Mouse (Mus musculus): ENCODE measurements around the gene Tox2. TPM values are rescaled to one million over a fixed set of nuclear protein-coding genes. Genes with fewer than 3 reads are reported as not detected.

Gene Tox2
- polyA plus RNA-seq, 1 experiment from 2014 or later: 22.9 TPM

DNA sequence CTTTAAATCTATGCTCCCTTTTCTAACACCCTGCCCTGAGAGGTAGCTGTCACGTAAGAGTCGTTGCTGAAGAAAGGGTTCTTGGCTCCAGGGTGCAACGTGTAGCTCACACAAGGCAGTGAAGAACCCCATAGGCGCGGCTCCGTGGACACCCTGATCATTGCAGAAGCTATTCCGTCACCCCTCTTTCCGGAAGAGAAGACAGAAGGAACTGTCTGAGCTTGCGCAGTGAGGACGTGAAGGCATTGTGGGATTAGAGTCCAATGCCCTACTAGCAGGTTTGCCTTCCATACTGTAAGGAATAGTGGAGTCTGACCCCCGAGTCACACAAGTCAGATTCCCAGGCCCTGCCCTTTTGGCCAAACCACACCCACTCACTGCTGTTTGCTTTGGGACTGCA lies 143.6 kb downstream of the Tox2 start:
- Histone ChIP-seq H3K4me1 (replicated peaks; ENCODE audit: control insufficient read depth, insufficient read depth, low read length) (peaks cover 6% of the 10 kb centered on the region; the same call in 1 of the 2 replicates), H3K9ac (replicated peaks; ENCODE audit: low read depth, low read length) (no peak overlapping the region), H3K4me2 (ENCODE audit: low read length) (no peak overlapping the region), H3K4me3 (replicated peaks; ENCODE audit: low read length) (no peak overlapping the region), H3K36me3 (ENCODE audit: control insufficient read depth, insufficient read depth) (no peaks in the 10 kb centered on the region), H3K27me3 (replicated peaks; ENCODE audit: control insufficient read depth, insufficient read depth, low read length) (peaks cover 16% of the 10 kb centered on the region; the same call in 1 of the 2 replicates), H3K27ac (ENCODE audit: low read length) (no peak overlapping the region), H3K9me3 (ENCODE audit: control insufficient read depth, low read length) (no peaks in the 10 kb centered on the region)
- WGBS: 84% methylated on average over 11 of the region's 11 CpGs
- no peak for ATAC-seq

DNA sequence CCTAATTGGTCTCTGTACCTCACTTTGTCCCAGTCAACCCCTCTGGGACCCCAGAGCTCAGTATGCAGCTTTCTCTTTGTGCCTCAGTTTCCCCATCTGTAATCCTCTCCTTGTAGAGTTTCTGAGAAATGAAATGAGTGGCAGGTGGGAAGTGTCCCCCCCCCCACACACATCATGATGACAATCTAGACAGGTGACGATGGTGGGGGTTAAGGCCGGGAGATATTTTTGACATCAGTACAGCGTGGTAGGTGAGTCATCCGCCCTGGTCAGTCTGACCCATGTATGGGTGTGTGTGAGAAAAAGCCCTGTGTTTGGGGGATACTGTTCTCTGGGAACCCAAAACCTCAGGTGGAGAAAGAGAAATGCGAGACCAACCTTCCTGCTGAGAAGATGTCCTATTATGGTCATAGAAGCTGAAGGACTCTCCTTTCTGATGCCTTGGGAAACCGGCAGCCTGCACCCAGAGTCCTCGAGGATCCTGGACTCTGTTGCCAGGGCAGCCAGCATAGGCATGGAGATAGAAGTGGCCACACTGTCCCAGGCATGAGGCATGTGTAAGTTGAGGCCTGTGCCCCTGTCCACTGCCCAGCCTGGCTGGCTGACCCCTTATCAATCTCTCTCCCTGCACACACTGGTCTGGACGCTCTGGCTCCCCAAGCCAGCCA lies 144.7 kb downstream of the Tox2 start:
- Histone ChIP-seq H3K4me2 (ENCODE audit: low read length) (no peak overlapping the region), H3K36me3 (ENCODE audit: control insufficient read depth, insufficient read depth) (no peaks in the 10 kb centered on the region), H3K27me3 (replicated peaks; ENCODE audit: control insufficient read depth, insufficient read depth, low read length) (peaks cover 9% of the 10 kb centered on the region; the same call in 1 of the 2 replicates), H3K9me3 (ENCODE audit: control insufficient read depth, low read length) (no peaks in the 10 kb centered on the region), H3K4me3 (replicated peaks; ENCODE audit: low read length) (no peak overlapping the region), H3K9ac (replicated peaks; ENCODE audit: low read depth, low read length) (no peak overlapping the region), H3K4me1 (replicated peaks; ENCODE audit: control insufficient read depth, insufficient read depth, low read length) (peaks cover 6% of the 10 kb centered on the region; the same call in 1 of the 2 replicates), H3K27ac (ENCODE audit: low read length) (no peak overlapping the region)
- WGBS: 84% methylated on average over 8 of the region's 8 CpGs
- no peak for ATAC-seq

DNA sequence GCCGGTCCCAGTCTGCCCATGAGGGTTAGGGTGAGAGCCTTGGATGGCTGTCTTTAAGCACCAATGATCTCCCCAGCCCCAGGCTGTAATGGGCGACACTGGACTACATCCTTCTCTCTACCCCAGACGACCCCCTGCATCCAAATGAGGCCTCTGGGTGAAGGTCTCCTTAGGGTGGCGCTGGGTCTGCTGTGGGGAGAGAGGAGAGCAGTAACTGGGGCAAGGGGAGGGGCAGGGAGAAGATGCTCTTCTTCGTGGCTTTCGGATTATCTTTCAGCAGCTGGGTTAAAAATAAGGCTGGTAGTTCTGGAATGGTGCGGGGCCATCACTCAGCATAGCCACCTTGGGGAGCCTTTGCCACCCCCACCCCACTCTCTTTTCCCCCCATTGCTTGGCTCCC lies 145.8 kb downstream of the Tox2 start:
- whole genome bisulfite sequencing: 75% methylated on average over 7 of the region's 7 CpGs
- no peaks in the 10 kb centered on the region for H3K9me3 ChIP-seq (ENCODE audit: control insufficient read depth, low read length)
- H3K4me1 ChIP-seq (replicated peaks; ENCODE audit: control insufficient read depth, insufficient read depth, low read length): peaks cover 6% of the 10 kb centered on the region; the same call in 1 of the 2 replicates
- no peak overlapping the region for H3K4me2 ChIP-seq (ENCODE audit: low read length)
- no peak overlapping the region for H3K4me3 ChIP-seq (replicated peaks; ENCODE audit: low read length)
- peaks cover 9% of the 10 kb centered on the region; the same call in 1 of the 2 replicates for H3K27me3 ChIP-seq (replicated peaks; ENCODE audit: control insufficient read depth, insufficient read depth, low read length)
- H3K27ac ChIP-seq (ENCODE audit: low read length): no peak overlapping the region
- no peak overlapping the region for H3K9ac ChIP-seq (replicated peaks; ENCODE audit: low read depth, low read length)
- H3K36me3 ChIP-seq (ENCODE audit: control insufficient read depth, insufficient read depth): no peaks in the 10 kb centered on the region
- no peak for ATAC-seq

DNA sequence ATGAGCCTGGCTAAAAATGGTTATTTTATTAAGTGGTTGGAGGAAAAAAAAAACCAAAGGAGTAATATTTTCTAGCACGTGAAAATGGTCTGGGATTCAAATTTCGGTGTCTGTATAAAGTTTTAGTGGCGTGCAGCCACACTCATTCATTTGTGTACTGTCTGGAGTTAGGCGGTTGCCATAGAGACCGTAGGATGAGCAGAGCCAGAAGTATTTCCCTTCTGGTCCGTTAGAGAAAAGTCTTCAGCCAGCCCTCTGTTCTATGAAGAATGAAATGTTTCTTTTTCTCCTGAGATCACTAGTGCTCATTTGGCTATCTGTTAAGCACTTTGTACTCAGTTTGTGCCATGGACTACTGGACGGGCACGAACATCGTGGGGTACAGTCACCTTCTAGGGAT lies 146.5 kb downstream of the Tox2 start:
- Histone ChIP-seq H3K27ac (ENCODE audit: low read length) (no peak overlapping the region), H3K4me1 (replicated peaks; ENCODE audit: control insufficient read depth, insufficient read depth, low read length) (peaks cover 6% of the 10 kb centered on the region; the same call in 1 of the 2 replicates), H3K4me2 (ENCODE audit: low read length) (no peak overlapping the region), H3K9ac (replicated peaks; ENCODE audit: low read depth, low read length) (no peak overlapping the region), H3K9me3 (ENCODE audit: control insufficient read depth, low read length) (no peaks in the 10 kb centered on the region), H3K36me3 (ENCODE audit: control insufficient read depth, insufficient read depth) (no peaks in the 10 kb centered on the region), H3K27me3 (replicated peaks; ENCODE audit: control insufficient read depth, insufficient read depth, low read length) (peaks cover 6% of the 10 kb centered on the region; the same call in 1 of the 2 replicates), H3K4me3 (replicated peaks; ENCODE audit: low read length) (no peak overlapping the region)
- ATAC-seq: no peak
- WGBS: 57% methylated on average over 9 of the region's 9 CpGs

DNA sequence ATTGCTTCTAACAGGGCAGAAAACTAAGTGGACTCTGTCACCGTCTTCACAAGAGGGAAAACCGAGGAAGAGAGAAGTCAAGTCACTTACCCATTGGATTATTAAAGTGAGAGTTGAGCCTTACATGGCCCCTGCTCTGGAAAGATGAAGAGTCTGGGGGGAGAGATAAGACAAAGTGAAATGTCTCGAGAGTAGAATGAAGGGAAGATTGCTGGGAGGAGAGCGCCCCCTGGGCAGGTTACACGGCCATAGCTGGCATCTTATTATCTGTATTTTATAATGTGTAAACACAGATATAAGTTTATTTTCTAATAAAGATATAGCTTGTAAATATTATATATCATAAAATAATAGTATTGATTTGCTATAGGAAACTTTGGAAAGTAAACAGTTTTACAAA lies 147.5 kb downstream of the Tox2 start:
- Histone ChIP-seq H3K36me3 (ENCODE audit: control insufficient read depth, insufficient read depth) (no peaks in the 10 kb centered on the region), H3K4me1 (replicated peaks; ENCODE audit: control insufficient read depth, insufficient read depth, low read length) (peaks cover 6% of the 10 kb centered on the region; the same call in 1 of the 2 replicates), H3K9ac (replicated peaks; ENCODE audit: low read depth, low read length) (no peak overlapping the region), H3K4me2 (ENCODE audit: low read length) (no peak overlapping the region), H3K27ac (ENCODE audit: low read length) (no peak overlapping the region), H3K27me3 (replicated peaks; ENCODE audit: control insufficient read depth, insufficient read depth, low read length) (peaks cover 3% of the 10 kb centered on the region; the same call in 1 of the 2 replicates), H3K9me3 (ENCODE audit: control insufficient read depth, low read length) (no peaks in the 10 kb centered on the region), H3K4me3 (replicated peaks; ENCODE audit: low read length) (no peak overlapping the region)
- 55% methylated on average over 5 of the region's 5 CpGs for WGBS
- ATAC-seq: no peak

DNA sequence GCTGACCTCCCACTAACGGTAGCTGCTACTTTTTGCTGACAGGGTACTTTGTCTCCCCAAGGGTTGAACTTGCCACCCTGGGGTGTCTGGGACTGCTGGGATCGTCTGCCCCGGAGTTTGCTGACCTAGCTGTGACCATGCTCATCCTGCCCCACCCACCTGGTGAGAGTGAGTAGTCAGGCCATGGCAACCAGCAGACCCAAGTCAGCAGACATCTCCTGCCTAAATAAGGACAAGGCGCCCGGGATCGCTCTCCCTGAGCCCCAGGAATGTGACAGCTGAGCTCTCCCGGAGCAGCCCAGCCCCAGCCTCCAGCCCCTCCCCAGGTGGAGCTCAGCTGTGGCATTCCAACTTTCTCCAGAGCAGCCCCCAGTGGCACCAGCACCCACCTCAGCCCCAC lies 150.8 kb downstream of the Tox2 start:
- H3K4me2 ChIP-seq (ENCODE audit: low read length): no peak overlapping the region
- H3K4me3 ChIP-seq (replicated peaks; ENCODE audit: low read length): no peak overlapping the region
- peaks cover 6% of the 10 kb centered on the region; the same call in 1 of the 2 replicates for H3K4me1 ChIP-seq (replicated peaks; ENCODE audit: control insufficient read depth, insufficient read depth, low read length)
- H3K27ac ChIP-seq (ENCODE audit: low read length): no peak overlapping the region
- H3K27me3 ChIP-seq (replicated peaks; ENCODE audit: control insufficient read depth, insufficient read depth, low read length): no peaks in the 10 kb centered on the region
- H3K36me3 ChIP-seq (ENCODE audit: control insufficient read depth, insufficient read depth): no peaks in the 10 kb centered on the region
- no peak overlapping the region for H3K9ac ChIP-seq (replicated peaks; ENCODE audit: low read depth, low read length)
- 33% methylated on average over 7 of the region's 7 CpGs for WGBS
- H3K9me3 ChIP-seq (ENCODE audit: control insufficient read depth, low read length): no peaks in the 10 kb centered on the region
- no peak for ATAC-seq

DNA sequence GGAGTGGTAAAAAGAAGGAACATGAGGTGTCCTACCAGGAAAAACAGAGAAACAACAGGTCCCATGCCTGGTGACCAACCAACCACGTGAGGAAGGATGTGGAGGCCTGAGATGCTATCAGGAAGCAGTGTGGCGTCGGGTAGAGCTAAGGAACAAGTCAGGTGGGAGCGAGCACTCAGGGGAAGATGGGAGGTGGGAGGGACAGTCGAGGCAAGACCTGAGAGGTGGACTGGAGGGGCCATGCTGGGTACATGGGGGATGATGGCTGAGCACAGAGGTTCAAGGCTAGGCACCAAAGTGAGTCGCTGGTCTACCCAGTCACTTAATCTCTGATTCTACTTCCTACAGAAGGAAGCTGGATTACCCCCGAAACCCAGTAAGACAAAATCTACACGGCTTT lies 152.7 kb downstream of the Tox2 start:
- H3K4me3 ChIP-seq (replicated peaks; ENCODE audit: low read length): no peak overlapping the region
- no peak for ATAC-seq
- H3K4me2 ChIP-seq (ENCODE audit: low read length): no peak overlapping the region
- no peaks in the 10 kb centered on the region for H3K27me3 ChIP-seq (replicated peaks; ENCODE audit: control insufficient read depth, insufficient read depth, low read length)
- WGBS: 84% methylated on average over 8 of the region's 8 CpGs
- no peaks in the 10 kb centered on the region for H3K4me1 ChIP-seq (replicated peaks; ENCODE audit: control insufficient read depth, insufficient read depth, low read length)
- H3K36me3 ChIP-seq (ENCODE audit: control insufficient read depth, insufficient read depth): no peaks in the 10 kb centered on the region
- no peak overlapping the region for H3K27ac ChIP-seq (ENCODE audit: low read length)
- no peak overlapping the region for H3K9ac ChIP-seq (replicated peaks; ENCODE audit: low read depth, low read length)
- H3K9me3 ChIP-seq (ENCODE audit: control insufficient read depth, low read length): no peaks in the 10 kb centered on the region

DNA sequence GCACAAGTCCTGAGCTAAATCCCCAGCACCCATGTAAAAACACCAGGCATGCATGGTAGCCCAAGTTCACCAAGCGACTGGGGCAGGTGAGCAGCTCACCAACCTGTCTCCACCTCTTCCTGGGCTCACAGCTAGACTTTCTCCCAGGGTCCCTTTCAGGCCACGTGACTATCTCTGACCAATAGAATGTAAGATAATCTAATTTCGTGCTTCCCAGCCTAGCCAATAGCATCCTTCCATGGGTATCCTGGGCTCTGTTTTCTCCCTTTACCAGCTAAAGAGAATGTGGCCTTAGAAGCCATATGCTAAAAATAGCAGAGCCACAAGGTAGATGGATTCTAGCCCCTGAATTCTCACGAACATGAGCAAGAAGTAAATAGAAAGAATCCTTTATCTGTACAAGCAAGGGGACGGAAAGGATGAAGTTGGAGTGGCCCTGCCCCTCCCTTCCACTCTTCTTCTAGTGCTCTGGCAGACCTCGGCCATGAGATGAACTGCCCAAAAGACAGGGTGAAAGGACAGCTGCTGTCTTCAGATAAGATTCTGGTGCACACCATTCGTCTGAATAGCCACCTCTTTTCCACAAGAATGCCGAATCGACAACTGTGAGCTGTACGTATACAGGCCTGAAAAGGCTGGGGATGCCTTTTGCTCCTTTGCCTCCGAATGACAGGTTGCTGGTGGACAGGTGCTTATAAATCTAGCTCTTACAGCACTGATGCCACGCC lies 153.4 kb downstream of the Tox2 start:
- Histone ChIP-seq H3K27ac (ENCODE audit: low read length) (no peak overlapping the region), H3K4me3 (replicated peaks; ENCODE audit: low read length) (no peak overlapping the region), H3K27me3 (replicated peaks; ENCODE audit: control insufficient read depth, insufficient read depth, low read length) (no peaks in the 10 kb centered on the region), H3K9me3 (ENCODE audit: control insufficient read depth, low read length) (no peaks in the 10 kb centered on the region), H3K4me2 (ENCODE audit: low read length) (no peak overlapping the region), H3K4me1 (replicated peaks; ENCODE audit: control insufficient read depth, insufficient read depth, low read length) (no peaks in the 10 kb centered on the region), H3K36me3 (ENCODE audit: control insufficient read depth, insufficient read depth) (no peaks in the 10 kb centered on the region), H3K9ac (replicated peaks; ENCODE audit: low read depth, low read length) (no peak overlapping the region)
- ATAC-seq: no peak
- WGBS: 87% methylated on average over 12 of the region's 12 CpGs

DNA sequence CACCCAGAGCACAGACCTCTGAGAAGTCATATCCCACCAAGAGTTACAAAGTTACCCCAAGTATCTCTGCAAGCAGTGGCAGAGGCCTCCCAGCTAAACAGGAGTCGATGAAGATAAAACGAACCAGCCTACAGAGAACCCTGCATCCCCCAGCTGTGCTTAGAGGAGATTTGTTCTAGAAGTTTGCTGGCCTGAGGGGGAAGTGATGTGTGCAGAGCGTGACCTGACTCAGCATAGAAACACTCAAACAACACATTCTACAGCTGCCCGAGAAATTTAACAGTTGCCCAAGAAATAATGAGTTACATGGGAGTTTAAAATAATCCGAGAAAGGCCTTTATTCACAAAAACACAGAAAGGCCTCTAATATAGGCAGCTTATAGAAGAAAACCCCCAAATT lies 155.7 kb downstream of the Tox2 start:
- Histone ChIP-seq H3K4me2 (ENCODE audit: low read length) (no peak overlapping the region), H3K9me3 (ENCODE audit: control insufficient read depth, low read length) (no peaks in the 10 kb centered on the region), H3K27me3 (replicated peaks; ENCODE audit: control insufficient read depth, insufficient read depth, low read length) (no peaks in the 10 kb centered on the region), H3K4me3 (replicated peaks; ENCODE audit: low read length) (no peak overlapping the region), H3K4me1 (replicated peaks; ENCODE audit: control insufficient read depth, insufficient read depth, low read length) (no peaks in the 10 kb centered on the region), H3K36me3 (ENCODE audit: control insufficient read depth, insufficient read depth) (no peaks in the 10 kb centered on the region), H3K27ac (ENCODE audit: low read length) (no peak overlapping the region), H3K9ac (replicated peaks; ENCODE audit: low read depth, low read length) (no peak overlapping the region)
- 87% methylated on average over 5 of the region's 5 CpGs for WGBS
- ATAC-seq: no peak

Measured in forebrain, embryonic 16.5 days (tissue).